In genomic region chr7:118985786-118986185, GRCm38 (mm10) we compare ENCODE assay signal across 30 mouse cellular contexts. TPM values are rescaled to one million over a fixed set of nuclear protein-coding genes. Genes with fewer than 3 reads are reported as not detected.
DNase-seq lines count a peak whose midpoint lies in the region; ATAC-seq and TF ChIP-seq lines count a peak whose summit lies in the region.
"Had no signal": no experiment of that assay in that cellular context is flagged by ENCODE, and none has a peak within 500 bp of the region (broad histone marks: within the 10 kb centered on the region; RNA-seq: fewer than 3 reads in every experiment).

No protein-coding gene starts in this region.

- no peaks in the 10 kb centered on the region for H3K27me3 ChIP-seq in hindbrain, embryonic 12.5 days
- H3K27me3 ChIP-seq in hindbrain, postnatal 0 days (ENCODE audit: insufficient read depth, low read length) = no peaks in the 10 kb centered on the region
- H3K27me3 ChIP-seq: embryonic facial prominence, embryonic 13.5 days; forebrain, embryonic 15.5 days; hindbrain, embryonic 15.5 days; kidney, embryonic 15.5 days; limb, embryonic 15.5 days; liver, embryonic 13.5 days; neural tube, embryonic 13.5 days had no signal

- no peaks in the 10 kb centered on the region for H3K9me3 ChIP-seq in hindbrain, embryonic 12.5 days (replicated peaks)
- no peaks in the 10 kb centered on the region for H3K9me3 ChIP-seq in hindbrain, postnatal 0 days (ENCODE audit: low read length)
- H3K9me3 ChIP-seq: embryonic facial prominence, embryonic 13.5 days; forebrain, embryonic 10.5 days; forebrain, embryonic 15.5 days; hindbrain, embryonic 15.5 days; kidney, embryonic 15.5 days; limb, embryonic 15.5 days; liver, embryonic 13.5 days; megakaryocyte, embryonic 14.5 days; neural tube, embryonic 13.5 days had no signal

- H3K9ac ChIP-seq in hindbrain, embryonic 12.5 days = no peak overlapping the region
- no peak overlapping the region for H3K9ac ChIP-seq in hindbrain, postnatal 0 days (replicated peaks; ENCODE audit: low read length)
- H3K9ac ChIP-seq: embryonic facial prominence, embryonic 13.5 days; forebrain, embryonic 15.5 days; hindbrain, embryonic 15.5 days; kidney, embryonic 15.5 days; limb, embryonic 15.5 days; liver, embryonic 13.5 days; neural tube, embryonic 13.5 days had no signal

- 78% methylated on average over 4 of the region's 4 CpGs for WGBS in hindbrain, embryonic 12.5 days
- WGBS in hindbrain, postnatal 0 days = 72% methylated on average over 4 of the region's 4 CpGs

- peak; percentile 56 to 75 for DNase-seq in adrenal gland, adult (ENCODE audit: inconsistent age in 2 of 2, low spot score in 1 of 2)
- no peak for DNase-seq in adrenal gland, adult 18-20 months (ENCODE audit: low spot score in 2 of 2)
- DNase-seq in hindbrain, postnatal 0 days (ENCODE audit: low spot score) = no peak
- peak; percentile 30 for DNase-seq in ovary, postnatal 36 days (ENCODE audit: low spot score)
- DNase-seq in ovary, postnatal 10 days (ENCODE audit: low spot score) = no peak
- DNase-seq in spleen, adult 18-20 months = no peak
- no peak for DNase-seq in heart, adult 8-10 months (ENCODE audit: low spot score)
- DNase-seq: cerebellum, adult 8-10 months; embryo, embryonic 11 days; gastrocnemius, postnatal 25 days; heart, postnatal 36 days; kidney, adult 18-20 months; kidney, postnatal 36 days; layer of hippocampus, postnatal 36 days; left cerebral cortex, postnatal 4 days; liver, embryonic 13.5 days; lung, adult 18-20 months; lung, postnatal 4 days; right cerebral cortex, postnatal 25 days had no signal

- ATAC-seq in hindbrain, embryonic 12.5 days (ENCODE audit: low FRiP score) = no peak
- no peak for ATAC-seq in hindbrain, postnatal 0 days
- ATAC-seq: forebrain, embryonic 15.5 days; lung, postnatal 0 days had no signal

- TF ChIP-seq CTCF in hindbrain, postnatal 0 days (IDR thresholded peaks at IDR 0.05; ENCODE audit: low read depth) = no peak

- peaks cover 29% of the 10 kb centered on the region for H3K36me3 ChIP-seq in hindbrain, embryonic 12.5 days
- H3K36me3 ChIP-seq in hindbrain, postnatal 0 days (ENCODE audit: insufficient read depth, low read length) = no peaks in the 10 kb centered on the region
- H3K36me3 ChIP-seq: hindbrain, embryonic 15.5 days; liver, embryonic 13.5 days had no signal

- no peak overlapping the region for H3K4me3 ChIP-seq in hindbrain, embryonic 12.5 days
- H3K4me3 ChIP-seq in hindbrain, postnatal 0 days (ENCODE audit: low read length) = no peak overlapping the region
- H3K4me3 ChIP-seq: embryonic facial prominence, embryonic 13.5 days; forebrain, embryonic 10.5 days; forebrain, embryonic 15.5 days; hindbrain, embryonic 15.5 days; kidney, embryonic 15.5 days; limb, embryonic 15.5 days; liver, embryonic 13.5 days; megakaryocyte, embryonic 14.5 days; neural tube, embryonic 13.5 days had no signal

- peaks cover 36% of the 10 kb centered on the region for H3K4me1 ChIP-seq in hindbrain, embryonic 12.5 days
- H3K4me1 ChIP-seq in hindbrain, postnatal 0 days (ENCODE audit: insufficient read depth, low read length) = peaks cover 18% of the 10 kb centered on the region
- H3K4me1 ChIP-seq: liver, embryonic 13.5 days had no signal

- no peak overlapping the region for H3K4me2 ChIP-seq in hindbrain, embryonic 12.5 days (replicated peaks)
- no peak overlapping the region for H3K4me2 ChIP-seq in hindbrain, postnatal 0 days (ENCODE audit: low read depth, low read length)
- H3K4me2 ChIP-seq: embryonic facial prominence, embryonic 13.5 days; forebrain, embryonic 15.5 days; heart, embryonic 11.5 days; hindbrain, embryonic 15.5 days; kidney, embryonic 15.5 days; limb, embryonic 15.5 days; liver, embryonic 13.5 days; neural tube, embryonic 13.5 days had no signal

- peak overlapping the region; percentile 55; the same call in 1 of the 2 replicates for H3K27ac ChIP-seq in hindbrain, embryonic 12.5 days
- H3K27ac ChIP-seq in hindbrain, postnatal 0 days = no peak overlapping the region
- H3K27ac ChIP-seq: embryonic facial prominence, embryonic 13.5 days; forebrain, embryonic 10.5 days; forebrain, embryonic 15.5 days; hindbrain, embryonic 15.5 days; kidney, embryonic 15.5 days; limb, embryonic 15.5 days; liver, embryonic 13.5 days; neural tube, embryonic 13.5 days had no signal

RNA-seq across cellular contexts. Expression of gene Gprc5b, which starts 9.2 kb away (rescaled TPM):
- total RNA-seq in adrenal gland, adult 18-20 months (2021) = 100 to 1,000 TPM; 143 to 170 TPM
- 12.9 and 13.2 TPM in 2 replicates for polyA plus RNA-seq in hindbrain, embryonic 12.5 days (2016; fragmentation: Nextera tagmentation; extraction: Ambion mirVana)
- 42.8 and 56.9 TPM in 2 replicates for total RNA-seq in hindbrain, postnatal 0 days (2014; rRNA removed)
- 9.5 and 10.6 TPM in 2 replicates for polyA plus RNA-seq in hindbrain, postnatal 0 days (2015; fragmentation: Nextera tagmentation; extraction: Ambion mirVana)
- total RNA-seq in heart, adult 8-10 months (2022) = 10 to 100 TPM in 2 of 4 experiments, 1 to 10 TPM in 2; 9.2 to 13.8 (median 11.6) TPM

Comparison
In these comparisons a context has a peak if more than half of its experiments do, and no peak if none do; other contexts are left out.
1. DNase-seq: peak in adrenal gland, adult (2 of 2) and ovary, postnatal 36 days (single experiment); none in adrenal gland, adult 18-20 months (0 of 2), hindbrain, postnatal 0 days (single experiment), ovary, postnatal 10 days (single experiment), spleen, adult 18-20 months (0 of 2) and heart, adult 8-10 months (single experiment).